8 mouse cellular contexts compared by ENCODE assay signal in the genomic region with DNA sequence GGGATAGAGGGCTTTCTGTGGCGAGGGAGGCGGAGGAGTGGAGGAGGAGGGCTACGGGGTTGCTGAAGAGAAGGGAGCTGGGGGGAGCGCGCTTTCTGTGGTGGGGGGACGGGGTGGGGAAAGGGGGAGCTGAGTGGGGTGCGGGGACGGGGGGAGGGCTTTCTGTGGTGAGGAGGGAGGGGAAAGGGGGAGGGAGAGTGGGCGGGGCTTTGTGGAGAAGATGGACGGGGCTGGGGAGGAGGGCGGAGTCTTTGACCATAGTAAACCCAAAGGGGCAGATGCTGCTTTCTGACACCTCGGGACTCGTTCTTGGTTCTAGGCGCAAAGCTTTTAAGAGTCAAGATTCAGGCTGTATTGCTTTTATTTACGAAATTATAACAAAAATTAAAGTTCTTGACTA. TPM values are rescaled to one million over a fixed set of nuclear protein-coding genes. Genes with fewer than 3 reads are reported as not detected.
DNase-seq lines count a peak whose midpoint lies in the region; ATAC-seq and TF ChIP-seq lines count a peak whose summit lies in the region.

No protein-coding gene starts in this region.

- H3K9ac ChIP-seq in heart, embryonic 12.5 days: peak overlapping the region; percentile 88
- peak overlapping the region; percentile 51 for H3K9ac ChIP-seq in lung, postnatal 0 days (replicated peaks; ENCODE audit: low read depth)

- peak overlapping the region; percentile 84 for H3K4me3 ChIP-seq in embryonic facial prominence, embryonic 10.5 days
- peak overlapping the region; percentile 71 for H3K4me3 ChIP-seq in heart, embryonic 12.5 days
- peak overlapping the region; percentile 75 for H3K4me3 ChIP-seq in lung, postnatal 0 days (ENCODE audit: low read depth, low read length)

- H3K4me1 ChIP-seq in embryonic facial prominence, embryonic 10.5 days: peaks cover 10% of the 10 kb centered on the region
- peaks cover 26% of the 10 kb centered on the region for H3K4me1 ChIP-seq in heart, embryonic 12.5 days (replicated peaks)
- peaks cover 5% of the 10 kb centered on the region for H3K4me1 ChIP-seq in lung, postnatal 0 days (ENCODE audit: insufficient read depth, low read depth, low read length)

- 4% methylated on average over 15 of the region's 15 CpGs for WGBS in embryonic facial prominence, embryonic 10.5 days
- 6% methylated on average over 14 of the region's 15 CpGs for WGBS in heart, embryonic 12.5 days
- WGBS in lung, postnatal 0 days: 1% methylated on average over 12 of the region's 15 CpGs

- peak overlapping the region; percentile 86 for H3K4me2 ChIP-seq in heart, embryonic 12.5 days
- H3K4me2 ChIP-seq in lung, postnatal 0 days (replicated peaks; ENCODE audit: low read depth, low read length): peak overlapping the region; percentile 50

- ATAC-seq in CD4-positive, CD25-positive, alpha-beta regulatory T cell, adult 4 months: no peak
- peak; percentile 51; the same call in 1 of the 2 replicates for ATAC-seq in heart, embryonic 12.5 days (ENCODE audit: insufficient number of reproducible peaks, low FRiP score)
- ATAC-seq in lung, postnatal 0 days: no peak

- DNase-seq in CD4-positive, CD25-positive, alpha-beta regulatory T cell, adult 2 months (ENCODE audit: low read depth, low spot score): peak; percentile 76
- DNase-seq in adrenal gland, adult 18-20 months (ENCODE audit: low spot score in 2 of 2): peak; percentile 51 to 61
- DNase-seq in embryonic facial prominence, embryonic 10.5 days (ENCODE audit: low spot score): peak; percentile 84
- DNase-seq in kidney, postnatal 4 days: peak; percentile 84 to 87
- peak; percentile 88 for DNase-seq in lung, postnatal 0 days (ENCODE audit: low spot score)
- peak; percentile 40 to 41 for DNase-seq in right cerebral cortex, adult 2 months (ENCODE audit: low spot score in 2 of 2)

- peak overlapping the region; percentile 96 for H3K27ac ChIP-seq in embryonic facial prominence, embryonic 10.5 days (replicated peaks)
- peak overlapping the region; percentile 98 for H3K27ac ChIP-seq in heart, embryonic 12.5 days (ENCODE audit: poor library complexity, severe bottlenecking)
- peak overlapping the region; percentile 98 for H3K27ac ChIP-seq in lung, postnatal 0 days (ENCODE audit: low read length)

- H3K9me3 ChIP-seq in embryonic facial prominence, embryonic 10.5 days: no peaks in the 10 kb centered on the region
- H3K9me3 ChIP-seq in heart, embryonic 12.5 days (replicated peaks): no peaks in the 10 kb centered on the region
- H3K9me3 ChIP-seq in lung, postnatal 0 days (ENCODE audit: low read length): no peaks in the 10 kb centered on the region

- no peaks in the 10 kb centered on the region for H3K27me3 ChIP-seq in embryonic facial prominence, embryonic 10.5 days (replicated peaks; ENCODE audit: low read depth, poor library complexity, severe bottlenecking)
- no peaks in the 10 kb centered on the region for H3K27me3 ChIP-seq in heart, embryonic 12.5 days (replicated peaks)
- H3K27me3 ChIP-seq in lung, postnatal 0 days (replicated peaks; ENCODE audit: insufficient read depth, low read length): no peaks in the 10 kb centered on the region

- no peak for TF ChIP-seq EP300 in lung, postnatal 0 days (IDR thresholded peaks at IDR 0.05)

- TF ChIP-seq CTCF in lung, postnatal 0 days (IDR thresholded peaks at IDR 0.05): no peak

- peaks cover 45% of the 10 kb centered on the region for H3K36me3 ChIP-seq in embryonic facial prominence, embryonic 10.5 days (replicated peaks)
- H3K36me3 ChIP-seq in heart, embryonic 12.5 days: peaks cover 33% of the 10 kb centered on the region
- peaks cover 10% of the 10 kb centered on the region; the same call in 1 of the 2 replicates for H3K36me3 ChIP-seq in lung, postnatal 0 days (ENCODE audit: insufficient read depth, low read length)

RNA-seq across cellular contexts. Expression of a gene that starts 0.4 kb away (rescaled TPM):
- polyA plus RNA-seq in CD4-positive, CD25-positive, alpha-beta regulatory T cell, adult 4 months (2017; shearing (Covaris generic)): 100 to 1,000 TPM; 144 to 161 TPM
- total RNA-seq in adrenal gland, adult 18-20 months (2021): 10 to 100 TPM; 66.8 to 84.5 TPM
- polyA plus RNA-seq in embryonic facial prominence, embryonic 10.5 days (2016; fragmentation: Nextera tagmentation; extraction: Ambion mirVana): 287 and 300 TPM in 2 replicates
- polyA plus RNA-seq in heart, embryonic 12.5 days (2016; fragmentation: Nextera tagmentation; extraction: Ambion mirVana): 258 and 263 TPM in 2 replicates
- 166 and 171 TPM in 2 replicates for polyA plus RNA-seq in lung, postnatal 0 days (2015; fragmentation: Nextera tagmentation; extraction: Ambion mirVana)

RNA-seq across cellular contexts. Expression of a gene that starts 40.0 kb away (rescaled TPM):
- not detected for polyA plus RNA-seq in CD4-positive, CD25-positive, alpha-beta regulatory T cell, adult 4 months (2017; shearing (Covaris generic))
- not detected for total RNA-seq in adrenal gland, adult 18-20 months (2021)
- 0.40 and 1.6 TPM in 2 replicates for polyA plus RNA-seq in embryonic facial prominence, embryonic 10.5 days (2016; fragmentation: Nextera tagmentation; extraction: Ambion mirVana)
- polyA plus RNA-seq in heart, embryonic 12.5 days (2016; fragmentation: Nextera tagmentation; extraction: Ambion mirVana): 0.36 and 0.69 TPM in 2 replicates
- 2.5 and 3.5 TPM in 2 replicates for polyA plus RNA-seq in lung, postnatal 0 days (2015; fragmentation: Nextera tagmentation; extraction: Ambion mirVana)
